Mouse (Mus musculus): Measurements from ENCODE around the gene Gm6370. TPM values are rescaled to one million over a fixed set of nuclear protein-coding genes. Genes with fewer than 3 reads are reported as not detected.
"Not testable (repeated sequence)": the region's sequence is repeated elsewhere in the genome, so short reads cannot be mapped to it uniquely, and the experiment has no call there.

The Gm6370 gene
- polyA plus RNA-seq (2015; fragmentation: Nextera tagmentation; extraction: Ambion mirVana): not detected in 2 replicates

DNA sequence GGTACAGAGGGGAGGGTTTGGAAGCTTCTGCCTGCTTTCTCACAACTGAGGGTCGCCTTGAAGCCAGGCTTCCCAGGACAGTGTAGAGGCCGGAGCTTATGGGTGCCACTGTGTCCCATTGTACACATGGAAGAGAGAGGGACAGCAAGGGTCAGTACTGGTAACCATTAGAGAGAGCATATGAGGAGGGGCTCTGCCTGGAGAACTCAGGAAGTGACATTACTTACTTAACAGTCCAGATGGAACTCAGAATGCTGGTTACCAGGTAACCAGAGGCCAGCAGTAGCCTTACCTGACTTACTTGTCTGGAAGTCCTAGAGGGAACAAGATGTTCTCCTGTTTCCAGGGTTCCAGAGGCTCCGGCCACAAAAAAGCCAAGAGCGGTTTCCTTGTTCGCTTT, at the start of gene Gm6370:
Gm6370 (plus strand) TSS at position 301 of the 400 bp plus-strand sequence.
- no CpG with 5 or more reads among the region's 5 CpGs for WGBS
- not testable (repeated sequence) for ATAC-seq, H3K27ac ChIP-seq

DNA sequence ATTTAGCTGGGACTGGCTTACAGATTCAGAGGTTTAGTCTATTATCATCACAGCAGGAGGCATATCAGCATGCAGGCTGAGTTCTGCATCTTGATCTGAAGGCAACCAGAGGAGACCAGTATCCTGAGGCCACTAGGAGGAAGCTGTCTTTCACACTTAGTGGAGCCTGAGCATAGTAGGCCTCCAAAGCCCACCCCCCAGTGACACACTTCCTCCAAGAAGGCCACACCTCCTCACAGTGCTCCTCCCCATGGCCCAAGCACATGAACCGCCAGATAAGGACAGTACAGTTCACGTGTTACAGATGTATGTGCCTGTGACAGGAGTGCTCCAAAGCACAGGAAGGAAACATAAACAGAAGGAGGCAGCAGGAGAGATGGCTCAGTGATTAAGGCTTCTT, 48.4 kb upstream of the Gm6370 start:
- Histone ChIP-seq H3K36me3 (peaks cover 35% of the 10 kb centered on the region), H3K9ac (replicated peaks) (no peak overlapping the region), H3K9me3 (no peaks in the 10 kb centered on the region), H3K4me2 (replicated peaks) (no peak overlapping the region), H3K4me3 (replicated peaks) (no peak overlapping the region), H3K27me3 (no peaks in the 10 kb centered on the region), H3K27ac (no peak overlapping the region), H3K4me1 (replicated peaks) (no peaks in the 10 kb centered on the region)
- WGBS: 93% methylated on average over 2 of the region's 2 CpGs
- ATAC-seq: no peak

More for the DNA sequence above, at the start of gene Gm6370:
- not testable (repeated sequence) for H3K4me3 ChIP-seq (replicated peaks); H3K9me3 ChIP-seq; H3K9ac ChIP-seq (replicated peaks); H3K36me3 ChIP-seq; H3K4me1 ChIP-seq (replicated peaks); H3K4me2 ChIP-seq (replicated peaks); H3K27me3 ChIP-seq

DNA sequence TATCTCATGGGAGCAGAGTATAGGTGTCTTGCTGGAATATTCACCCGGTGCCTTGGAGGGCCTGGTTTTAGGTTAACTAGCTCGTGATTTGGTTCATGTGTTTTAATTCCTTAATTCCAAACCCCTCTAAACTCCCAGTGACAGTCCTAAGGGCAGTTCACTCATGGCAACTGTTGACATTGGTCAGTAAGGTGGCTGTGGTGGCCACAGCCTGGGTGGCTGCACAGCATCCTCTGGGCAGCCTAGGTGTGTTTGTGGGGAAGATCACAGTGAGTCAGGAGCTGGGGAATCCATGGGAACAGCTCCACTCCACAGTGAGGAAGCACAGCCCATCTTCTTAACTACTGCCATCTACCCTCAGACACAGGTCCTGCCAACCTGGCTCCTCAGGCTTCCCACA, 44.5 kb upstream of the Gm6370 start:
- H3K9ac ChIP-seq (replicated peaks): no peak overlapping the region
- H3K4me2 ChIP-seq (replicated peaks): no peak overlapping the region
- no peak overlapping the region for H3K4me3 ChIP-seq (replicated peaks)
- H3K27me3 ChIP-seq: no peaks in the 10 kb centered on the region
- no peaks in the 10 kb centered on the region for H3K9me3 ChIP-seq
- 92% methylated on average over 2 of the region's 2 CpGs for WGBS
- no peak overlapping the region for H3K27ac ChIP-seq
- ATAC-seq: no peak
- no peaks in the 10 kb centered on the region for H3K4me1 ChIP-seq (replicated peaks)
- H3K36me3 ChIP-seq: peaks cover 11% of the 10 kb centered on the region; the same call in 1 of the 2 replicates

DNA sequence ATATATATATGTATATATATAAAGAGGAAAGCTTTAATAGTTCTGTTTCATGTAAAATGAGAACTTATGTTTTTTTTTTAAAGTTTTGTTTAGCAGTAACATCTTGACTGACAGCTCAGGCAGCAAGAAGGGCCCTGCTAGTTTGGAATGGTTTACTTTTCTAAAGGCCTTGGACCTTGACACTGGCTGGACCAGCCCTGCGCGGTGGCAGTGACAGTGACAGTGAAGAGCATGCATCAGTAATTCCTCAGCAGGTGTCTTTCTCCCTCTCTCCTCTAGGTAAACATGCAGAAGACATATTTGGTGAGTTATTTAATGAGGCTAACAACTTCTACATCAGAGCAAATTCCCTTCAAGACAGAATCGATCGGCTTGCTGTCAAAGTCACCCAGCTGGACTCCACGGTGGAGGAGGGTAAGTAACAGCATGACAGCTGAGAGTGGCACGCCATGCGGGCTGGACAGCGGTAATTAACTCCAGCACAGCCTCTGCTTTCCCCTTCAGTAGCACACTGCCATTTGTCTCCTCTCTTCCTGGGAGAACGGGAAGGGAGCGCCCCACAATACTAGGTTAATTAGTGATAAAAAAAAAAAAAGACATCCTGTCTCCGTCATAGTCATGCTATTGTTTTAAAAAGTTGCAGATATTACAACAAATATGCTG, 39.4 kb upstream of the Gm6370 start:
- Histone ChIP-seq H3K36me3 (peaks cover 33% of the 10 kb centered on the region), H3K4me1 (replicated peaks) (no peaks in the 10 kb centered on the region), H3K27ac (no peak overlapping the region), H3K9ac (replicated peaks) (no peak overlapping the region), H3K4me2 (replicated peaks) (no peak overlapping the region), H3K9me3 (no peaks in the 10 kb centered on the region), H3K27me3 (no peaks in the 10 kb centered on the region), H3K4me3 (replicated peaks) (no peak overlapping the region)
- no peak for ATAC-seq
- 71% methylated on average over 11 of the region's 11 CpGs for WGBS

DNA sequence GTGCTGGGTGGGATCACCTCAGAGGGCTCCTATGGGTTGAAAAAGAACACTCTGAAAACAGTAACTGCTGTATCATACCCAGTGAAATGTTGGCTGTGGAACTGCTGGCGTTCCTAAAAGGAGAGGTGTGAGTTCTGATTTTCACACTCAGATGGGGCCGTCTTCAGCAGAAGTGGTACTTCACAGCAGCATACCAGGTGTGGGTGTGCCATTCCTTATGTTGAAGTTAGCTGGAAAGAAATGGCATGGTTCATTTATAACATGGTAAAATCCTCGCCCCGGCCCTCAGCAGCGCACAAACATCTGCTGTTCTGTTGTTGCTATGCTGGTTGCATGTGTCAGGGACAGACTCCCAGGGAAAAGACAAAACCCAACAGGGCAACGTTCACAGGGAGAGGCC, 37.6 kb upstream of the Gm6370 start:
- H3K4me2 ChIP-seq (replicated peaks): no peak overlapping the region
- H3K36me3 ChIP-seq: peaks cover 35% of the 10 kb centered on the region
- no peak overlapping the region for H3K9ac ChIP-seq (replicated peaks)
- H3K9me3 ChIP-seq: no peaks in the 10 kb centered on the region
- 95% methylated on average over 6 of the region's 6 CpGs for WGBS
- no peak overlapping the region for H3K27ac ChIP-seq
- H3K27me3 ChIP-seq: no peaks in the 10 kb centered on the region
- no peak overlapping the region for H3K4me3 ChIP-seq (replicated peaks)
- no peak for ATAC-seq
- no peaks in the 10 kb centered on the region for H3K4me1 ChIP-seq (replicated peaks)

DNA sequence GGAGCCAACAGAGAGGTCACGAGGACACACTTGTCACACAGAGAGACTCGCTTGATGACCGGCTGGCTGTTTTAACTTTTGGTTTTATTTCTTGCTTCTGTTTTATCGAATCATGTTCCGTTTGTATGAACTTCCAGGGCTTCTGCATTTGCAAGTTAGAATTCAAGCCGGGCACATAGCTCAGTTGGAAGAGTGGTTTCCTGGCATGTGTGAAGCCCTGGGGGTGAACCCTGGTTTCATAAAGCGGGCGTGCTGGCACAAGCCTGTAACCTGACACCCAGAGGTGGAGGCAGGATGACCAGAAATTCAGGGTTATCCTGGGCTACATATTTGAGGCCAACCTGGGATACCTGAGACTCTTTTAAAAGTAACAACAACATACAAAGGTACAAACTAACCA, 29.6 kb upstream of the Gm6370 start:
- no peaks in the 10 kb centered on the region for H3K9me3 ChIP-seq
- no peak for ATAC-seq
- H3K27me3 ChIP-seq: no peaks in the 10 kb centered on the region
- H3K4me2 ChIP-seq (replicated peaks): no peak overlapping the region
- 91% methylated on average over 8 of the region's 8 CpGs for WGBS
- H3K9ac ChIP-seq (replicated peaks): no peak overlapping the region
- H3K36me3 ChIP-seq: peaks cover 50% of the 10 kb centered on the region
- no peak overlapping the region for H3K4me3 ChIP-seq (replicated peaks)
- H3K4me1 ChIP-seq (replicated peaks): no peaks in the 10 kb centered on the region
- H3K27ac ChIP-seq: no peak overlapping the region

DNA sequence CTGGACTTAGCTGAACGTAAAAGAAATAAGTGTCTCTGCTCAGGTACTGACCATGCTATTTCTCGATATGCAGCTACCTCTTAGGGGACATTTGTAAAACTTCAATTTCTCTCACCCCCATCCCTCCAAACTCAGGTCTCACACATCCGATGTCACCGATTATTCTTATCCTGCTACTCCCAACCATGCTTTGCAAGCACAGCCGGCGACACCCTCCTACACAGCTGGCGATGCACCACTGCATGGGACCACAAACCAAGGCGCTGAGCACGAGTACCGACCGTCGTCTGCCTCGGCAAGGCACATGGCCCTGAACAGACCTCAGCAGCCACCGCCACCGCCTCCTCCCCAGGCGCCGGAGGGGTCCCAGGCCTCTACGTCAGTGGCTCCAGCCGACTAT, 24.5 kb upstream of the Gm6370 start:
- H3K4me1 ChIP-seq (replicated peaks): no peaks in the 10 kb centered on the region
- no peak overlapping the region for H3K27ac ChIP-seq
- H3K9ac ChIP-seq (replicated peaks): no peak overlapping the region
- H3K4me3 ChIP-seq (replicated peaks): no peak overlapping the region
- H3K9me3 ChIP-seq: no peaks in the 10 kb centered on the region
- H3K36me3 ChIP-seq: peaks cover 58% of the 10 kb centered on the region
- H3K27me3 ChIP-seq: no peaks in the 10 kb centered on the region
- 94% methylated on average over 19 of the region's 19 CpGs for WGBS
- ATAC-seq: no peak
- H3K4me2 ChIP-seq (replicated peaks): no peak overlapping the region

DNA sequence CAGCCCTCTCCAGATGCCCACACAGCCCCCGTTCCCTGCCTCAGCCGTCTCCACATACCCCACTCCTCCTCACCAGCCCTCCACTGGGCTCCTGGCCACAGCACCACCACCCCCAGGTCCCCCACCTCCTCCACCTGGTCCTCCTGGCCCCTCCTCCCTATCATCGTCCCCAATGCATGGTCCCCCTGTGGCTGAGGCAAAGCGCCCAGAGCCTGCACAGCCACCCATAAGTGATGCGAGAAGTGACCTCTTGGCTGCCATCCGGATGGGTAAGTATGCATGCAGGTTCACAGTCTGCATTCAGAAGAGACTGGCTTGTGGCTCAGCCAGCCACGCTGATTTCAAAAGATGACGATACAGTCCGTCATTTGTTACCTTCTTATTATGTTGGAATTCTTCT, 22.9 kb upstream of the Gm6370 start:
- Histone ChIP-seq H3K27ac (no peak overlapping the region), H3K4me2 (replicated peaks) (no peak overlapping the region), H3K9me3 (no peaks in the 10 kb centered on the region), H3K9ac (replicated peaks) (no peak overlapping the region), H3K27me3 (no peaks in the 10 kb centered on the region), H3K36me3 (peaks cover 55% of the 10 kb centered on the region), H3K4me3 (replicated peaks) (no peak overlapping the region), H3K4me1 (replicated peaks) (no peaks in the 10 kb centered on the region)
- WGBS: 88% methylated on average over 9 of the region's 9 CpGs
- 0 out of 2 replicates have a peak, but pooled peaks have one; percentile 20 for ATAC-seq

DNA sequence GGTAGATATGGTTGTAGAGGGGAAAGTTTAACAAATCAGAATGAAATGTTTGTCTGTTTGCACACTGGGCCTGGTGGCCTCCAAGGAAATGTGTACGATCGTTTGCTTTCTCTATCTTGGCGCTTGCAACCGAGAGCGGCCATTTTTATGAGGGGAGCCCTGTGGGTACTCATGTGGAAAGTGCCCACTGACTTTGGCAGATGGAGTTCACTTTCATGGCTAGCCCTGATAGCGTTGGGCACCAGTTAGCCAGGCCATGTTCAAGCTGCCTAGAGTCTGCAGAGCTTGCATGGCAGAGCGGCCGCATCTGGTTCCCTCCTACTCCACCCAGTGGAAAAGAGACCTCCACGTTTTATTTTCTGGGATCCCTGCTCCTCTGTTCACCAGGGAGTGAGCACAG, 20.3 kb upstream of the Gm6370 start:
- no peak overlapping the region for H3K4me3 ChIP-seq (replicated peaks)
- no peaks in the 10 kb centered on the region for H3K4me1 ChIP-seq (replicated peaks)
- 91% methylated on average over 9 of the region's 9 CpGs for WGBS
- no peak overlapping the region for H3K4me2 ChIP-seq (replicated peaks)
- ATAC-seq: no peak
- no peaks in the 10 kb centered on the region for H3K27me3 ChIP-seq
- H3K27ac ChIP-seq: no peak overlapping the region
- H3K36me3 ChIP-seq: peaks cover 52% of the 10 kb centered on the region
- H3K9me3 ChIP-seq: no peaks in the 10 kb centered on the region
- no peak overlapping the region for H3K9ac ChIP-seq (replicated peaks)

DNA sequence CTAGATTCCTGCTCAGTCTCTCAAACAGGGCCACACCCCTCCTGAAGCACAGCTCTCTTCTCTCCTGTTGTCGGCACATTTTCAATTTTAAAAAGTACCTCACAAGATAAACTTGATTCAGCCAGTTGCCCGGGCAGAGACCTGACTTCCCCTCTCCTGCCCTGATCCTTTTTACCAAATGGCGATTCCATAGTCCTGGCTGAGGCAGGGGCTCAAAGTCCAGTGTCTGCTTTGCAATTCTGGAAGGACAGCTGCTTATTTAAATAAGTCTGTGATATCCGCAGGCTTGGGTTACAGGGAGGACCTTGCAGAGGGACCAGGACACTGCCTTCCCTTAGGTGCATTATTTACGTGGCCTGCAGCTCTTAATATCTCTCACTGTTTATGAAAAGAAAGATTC, 19.9 kb upstream of the Gm6370 start:
- Histone ChIP-seq H3K4me2 (replicated peaks) (no peak overlapping the region), H3K9ac (replicated peaks) (no peak overlapping the region), H3K27ac (no peak overlapping the region), H3K4me3 (replicated peaks) (no peak overlapping the region), H3K9me3 (no peaks in the 10 kb centered on the region), H3K27me3 (no peaks in the 10 kb centered on the region), H3K36me3 (peaks cover 48% of the 10 kb centered on the region), H3K4me1 (replicated peaks) (no peaks in the 10 kb centered on the region)
- 90% methylated on average over 5 of the region's 5 CpGs for WGBS
- no peak for ATAC-seq

DNA sequence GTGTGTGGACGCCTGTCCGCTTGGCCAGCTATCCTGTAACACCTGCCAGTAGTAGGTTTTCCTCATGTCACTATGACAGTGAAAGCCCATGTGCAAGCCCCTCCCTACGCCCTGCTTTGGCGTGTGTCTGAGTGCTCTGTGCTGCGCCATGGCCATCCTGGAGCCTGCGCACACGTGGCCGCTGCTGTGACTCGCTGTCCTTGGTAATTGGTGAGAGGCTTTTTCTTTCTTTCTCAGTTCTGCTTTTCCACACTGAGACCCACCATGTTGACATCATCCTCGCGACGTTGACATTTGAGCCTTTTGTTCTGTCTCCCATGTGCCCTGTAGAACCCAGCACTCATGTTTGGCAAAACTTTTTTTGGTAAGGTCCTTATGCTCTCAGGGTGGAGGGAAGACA, 19.3 kb upstream of the Gm6370 start:
- H3K4me3 ChIP-seq (replicated peaks): no peak overlapping the region
- peaks cover 43% of the 10 kb centered on the region for H3K36me3 ChIP-seq
- no peaks in the 10 kb centered on the region for H3K4me1 ChIP-seq (replicated peaks)
- no peaks in the 10 kb centered on the region for H3K27me3 ChIP-seq
- ATAC-seq: no peak
- WGBS: 95% methylated on average over 12 of the region's 12 CpGs
- H3K9ac ChIP-seq (replicated peaks): no peak overlapping the region
- H3K4me2 ChIP-seq (replicated peaks): no peak overlapping the region
- no peaks in the 10 kb centered on the region for H3K9me3 ChIP-seq
- H3K27ac ChIP-seq: no peak overlapping the region

DNA sequence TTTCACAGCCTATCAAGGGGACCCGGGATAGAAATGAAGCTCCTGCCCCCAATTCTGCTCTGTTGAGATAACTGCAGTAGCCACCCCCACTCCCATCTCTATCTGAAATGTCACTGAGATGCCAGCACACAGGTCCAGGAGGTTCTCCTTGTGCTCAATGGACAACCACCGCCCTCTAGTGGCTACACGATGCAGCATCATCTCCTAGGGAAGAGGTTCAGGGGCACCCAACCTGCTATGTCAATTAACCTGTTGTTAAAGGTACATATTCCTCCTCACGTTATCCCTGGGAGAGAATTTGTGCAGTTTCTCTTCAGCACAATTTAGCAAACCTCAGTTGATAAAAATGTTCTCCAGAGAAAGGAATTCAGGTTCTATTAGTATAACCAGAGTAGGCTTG, 11.6 kb upstream of the Gm6370 start:
- H3K36me3 ChIP-seq; H3K9me3 ChIP-seq; ATAC-seq; H3K4me1 ChIP-seq (replicated peaks); H3K9ac ChIP-seq (replicated peaks); H3K27ac ChIP-seq; H3K4me2 ChIP-seq (replicated peaks); H3K27me3 ChIP-seq; H3K4me3 ChIP-seq (replicated peaks): not testable (repeated sequence)
- 10% methylated on average over 4 of the region's 4 CpGs for WGBS

DNA sequence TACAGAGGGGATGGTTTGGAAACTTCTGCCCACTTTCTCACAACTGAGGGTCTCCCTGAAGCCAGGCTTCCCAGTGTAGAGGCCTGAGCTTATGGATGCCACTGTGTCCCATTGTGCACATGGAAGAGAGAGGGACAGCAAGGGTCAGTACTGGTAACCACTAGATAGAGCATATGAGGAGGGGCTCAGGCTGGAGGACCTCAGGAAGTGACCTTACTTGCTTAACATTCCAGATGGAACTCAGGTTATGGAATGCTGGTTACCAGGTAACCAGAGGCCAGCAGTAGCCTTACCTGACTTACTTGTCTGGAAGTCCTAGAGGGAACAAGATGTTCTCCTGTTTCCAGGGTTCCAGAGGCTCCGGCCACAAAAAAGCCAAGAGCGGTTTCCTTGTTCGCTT, 9.5 kb upstream of the Gm6370 start, which contains the start of gene Gm6408:
Gm6408 (plus strand) TSS at position 301 of the 400 bp plus-strand sequence.
- WGBS: 100% methylated on average over 3 of the region's 3 CpGs
- H3K4me1 ChIP-seq (replicated peaks); H3K36me3 ChIP-seq; ATAC-seq; H3K27me3 ChIP-seq; H3K9me3 ChIP-seq; H3K9ac ChIP-seq (replicated peaks); H3K27ac ChIP-seq; H3K4me3 ChIP-seq (replicated peaks); H3K4me2 ChIP-seq (replicated peaks): not testable (repeated sequence)
